1 mouse cellular context compared by ENCODE assay signal in genomic region chr1:74396456-74397222, GRCm38 (mm10).
TF ChIP-seq lines count a peak whose summit lies in the region.

No protein-coding gene starts in this region.

TF ChIP-seq in C2C12, 6 proteins besides CTCF, POLR2A, EP300 and RAD21:
- peak; percentile 76 for TF ChIP-seq USF1 (IDR thresholded peaks at IDR 0.05; ENCODE audit: low read depth)
TF ChIP-seq in C2C12: peak in this region for 1; not testable (repeated sequence) for 5.
